Mouse (Mus musculus) cerebellum, adult 11 months (tissue): ENCODE data around the gene Bcas1.

Experiments
- DNase-seq: peaks from one replicate; pipeline ENCODE4 v3.0.0; 2022

Gene Bcas1

GRCm38 (mm10) chr2:170411490-170412168, 16.0 kb downstream of the Bcas1 start:
- no peak for DNase-seq

DNA sequence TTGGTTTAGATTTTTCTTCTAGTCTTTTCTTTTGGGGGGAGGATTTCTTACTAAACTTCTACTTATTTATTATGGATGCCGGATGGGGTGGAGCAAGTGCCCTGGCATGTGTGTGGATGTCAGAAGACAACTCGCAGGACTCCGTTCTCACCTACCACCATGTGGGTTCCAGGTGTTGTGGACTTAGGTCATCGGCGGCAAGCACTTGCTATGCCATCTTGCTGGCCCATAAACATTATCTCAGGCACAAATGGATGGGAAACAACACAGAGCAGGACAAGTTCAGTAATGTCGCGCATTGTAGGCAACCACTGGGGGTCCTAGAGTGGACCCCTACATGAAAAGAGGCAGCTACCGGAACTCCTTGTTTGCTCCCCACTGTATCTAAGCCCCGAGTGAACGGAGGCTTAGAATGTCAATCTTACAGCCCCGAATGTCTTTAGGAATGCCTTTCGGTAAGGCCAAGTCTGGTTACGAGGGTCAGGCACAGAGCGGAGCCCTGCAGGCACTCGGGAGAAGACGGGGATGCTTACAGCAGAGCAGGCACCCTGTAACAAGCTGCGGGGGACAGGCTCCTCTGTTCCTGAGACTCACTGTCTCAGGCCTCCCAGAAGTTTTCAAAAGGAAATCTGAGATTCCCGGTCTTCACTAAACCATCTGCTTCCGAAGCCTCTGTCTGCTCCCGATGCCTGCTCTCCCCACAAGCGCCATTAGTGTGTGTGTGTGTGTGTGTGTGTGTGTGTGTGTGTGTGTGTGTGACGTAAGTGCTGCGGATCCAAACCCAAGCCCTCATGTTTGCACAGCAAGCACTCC, 16.8 kb downstream of the Bcas1 start:
- no peak for DNase-seq

- DNase-seq: no peak
Observed at GRCm38 (mm10) chr2:170406438-170406837, 21.2 kb downstream of the Bcas1 start.

- no peak for DNase-seq
Observed at GRCm38 (mm10) chr2:170404781-170405573, 22.7 kb downstream of the Bcas1 start.

DNA sequence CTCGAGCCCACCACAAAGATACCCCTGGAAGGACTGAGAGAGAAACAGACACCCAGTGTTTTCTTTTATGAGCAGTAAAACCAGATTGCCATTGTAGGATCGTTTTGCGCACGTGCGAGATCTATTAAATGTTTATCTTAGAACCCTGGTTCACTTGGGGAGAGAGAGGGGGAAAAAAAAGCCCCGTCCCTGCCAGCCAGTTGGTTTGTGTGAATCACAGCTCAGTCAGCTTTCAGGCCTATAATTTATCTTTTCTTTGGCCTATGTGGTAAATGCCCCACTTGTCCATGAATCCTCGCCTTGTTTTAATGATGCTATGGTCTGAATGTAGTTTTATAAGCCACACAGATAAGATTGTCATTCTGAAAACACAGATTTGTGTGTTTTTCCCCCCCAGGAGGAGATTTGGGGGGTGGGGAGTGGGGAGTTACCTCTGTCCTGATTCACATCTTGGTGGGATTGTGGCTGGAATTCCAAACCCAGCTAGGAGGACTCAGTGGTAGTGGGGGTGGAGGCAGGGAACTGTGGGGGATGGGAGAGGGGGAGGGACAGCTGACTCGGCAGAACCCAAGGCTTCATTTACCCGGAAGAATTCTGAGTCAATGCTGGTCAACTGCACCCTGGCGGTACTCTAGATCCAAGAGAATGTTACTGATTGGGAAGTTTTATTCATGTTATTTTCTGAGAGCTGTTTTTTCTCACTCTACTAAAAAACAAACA, 23.8 kb downstream of the Bcas1 start:
- no peak for DNase-seq

- peak; percentile 45 for DNase-seq
Observed at GRCm38 (mm10) chr2:170401211-170401799, 26.3 kb downstream of the Bcas1 start.

DNA sequence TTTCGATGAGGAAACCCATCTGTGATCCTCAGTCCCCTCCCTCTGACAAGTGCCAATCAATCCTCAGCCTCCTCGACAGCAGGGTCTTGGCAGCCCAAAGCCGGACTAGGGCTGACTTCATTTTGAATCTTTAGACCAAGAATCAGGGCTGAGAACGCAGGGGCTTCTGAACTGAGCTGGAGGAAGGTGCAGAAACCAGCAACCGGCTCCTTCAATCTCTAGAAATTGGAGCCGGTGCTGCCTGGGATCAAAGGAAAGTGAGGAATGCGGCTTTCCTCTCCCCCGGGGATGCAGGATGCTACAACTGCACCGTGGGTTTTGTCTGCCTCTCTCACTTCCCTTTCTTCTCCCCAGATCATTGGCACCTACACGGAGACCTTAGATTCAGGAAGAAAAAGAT, 27.0 kb downstream of the Bcas1 start:
- no peak for DNase-seq

- no peak for DNase-seq
Observed at GRCm38 (mm10) chr2:170391994-170392393, 35.7 kb downstream of the Bcas1 start.

GRCm38 (mm10) chr2:170388320-170388719, 39.3 kb downstream of the Bcas1 start:
- no peak for DNase-seq

GRCm38 (mm10) chr2:170385556-170385955, 42.1 kb downstream of the Bcas1 start:
- no peak for DNase-seq

- no peak for DNase-seq
Observed at GRCm38 (mm10) chr2:170384770-170385169, 42.9 kb downstream of the Bcas1 start.

GRCm38 (mm10) chr2:170373391-170373790, 54.3 kb downstream of the Bcas1 start:
- no peak for DNase-seq

DNA sequence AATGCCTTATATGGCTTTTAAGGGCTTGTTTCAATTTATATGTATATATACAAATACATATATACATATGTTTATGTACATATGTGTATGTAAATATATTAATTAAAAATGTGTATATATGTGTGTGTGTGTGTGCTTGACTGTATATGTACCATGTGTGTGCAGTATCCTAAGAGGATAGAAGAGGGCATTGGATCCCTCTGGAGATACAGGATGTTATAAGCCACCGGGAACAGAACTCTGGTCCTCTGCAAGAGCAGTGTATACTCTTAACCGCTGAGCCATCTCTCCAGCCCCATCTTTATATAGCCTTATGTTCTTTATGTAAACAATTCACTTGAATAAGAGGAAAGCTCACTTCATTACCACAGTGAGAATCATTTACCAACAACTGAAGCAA, 62.0 kb downstream of the Bcas1 start:
- DNase-seq: no peak

DNA sequence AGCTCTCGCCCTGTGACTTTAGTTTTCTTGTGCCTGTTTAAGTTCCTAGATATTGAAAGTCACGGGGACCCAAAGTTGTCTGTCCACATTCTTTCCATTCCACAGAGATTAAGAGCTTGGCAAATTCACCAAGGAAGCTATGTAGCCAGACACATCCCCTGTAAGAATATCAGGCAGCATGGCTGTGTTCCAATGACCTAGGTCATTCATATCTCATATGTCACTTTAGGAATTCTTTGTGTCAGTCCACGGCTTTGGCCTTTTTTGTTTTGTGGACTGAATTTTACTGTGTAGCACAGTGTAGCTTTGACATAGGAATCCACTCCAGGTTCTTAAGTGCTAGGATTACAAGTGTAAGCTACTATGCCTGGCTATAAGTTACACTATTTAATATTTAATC, 62.4 kb downstream of the Bcas1 start:
- no peak for DNase-seq

DNA sequence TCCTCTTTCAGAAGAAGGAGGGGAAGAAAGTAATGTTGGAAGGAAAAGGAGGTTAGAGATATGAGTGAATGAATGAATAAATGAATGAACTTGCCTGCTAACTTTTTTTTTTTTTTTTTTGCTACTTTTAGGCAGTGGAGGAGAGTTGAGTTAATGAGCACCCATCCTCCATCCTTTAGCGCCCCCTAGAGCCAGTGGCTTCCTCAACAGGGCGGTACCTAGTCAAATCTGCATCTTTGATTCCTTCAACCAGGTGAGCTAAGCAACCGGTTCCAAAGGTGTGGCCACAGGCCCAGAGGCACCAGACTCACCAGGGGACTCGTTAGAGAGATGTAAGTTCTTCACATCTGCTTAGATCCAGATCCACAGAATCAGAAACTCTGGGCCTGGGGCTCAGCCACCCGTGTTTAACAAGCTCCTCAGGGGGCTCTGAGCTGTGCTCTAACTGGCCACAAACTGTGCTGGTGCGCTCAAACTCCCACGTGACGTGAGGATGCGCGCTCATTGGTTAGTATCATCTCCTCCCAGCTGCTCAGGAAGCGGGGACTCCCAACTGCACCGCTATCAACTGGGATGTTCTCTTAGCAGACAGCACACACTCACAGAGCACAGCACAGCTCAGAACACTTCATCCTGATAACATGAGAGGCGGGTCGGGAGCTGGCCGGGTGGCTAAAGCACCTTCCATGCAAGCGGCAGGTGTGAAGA, 70.8 kb downstream of the Bcas1 start:
- no peak for DNase-seq

DNA sequence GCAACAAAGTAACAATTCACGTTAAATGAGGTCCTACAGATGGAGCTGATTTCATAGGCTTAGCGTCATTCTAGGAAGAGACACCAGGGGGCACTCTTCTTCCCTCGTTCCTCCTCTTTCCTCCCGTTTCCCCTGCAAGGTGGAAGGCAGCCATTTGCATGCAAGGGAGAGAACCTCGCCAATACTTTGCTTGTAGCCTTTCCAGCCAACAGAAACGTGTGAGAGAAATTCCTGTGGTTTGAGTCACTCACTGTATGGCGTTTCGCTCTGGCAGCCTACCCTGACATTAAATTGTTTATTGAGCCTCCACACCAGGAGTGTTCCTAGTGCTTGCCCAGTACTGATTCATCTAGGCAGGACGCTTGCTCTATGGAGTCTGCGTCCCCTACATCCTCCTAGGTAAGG, 72.7 kb downstream of the Bcas1 start:
- peak; percentile 55 for DNase-seq

GRCm38 (mm10) chr2:170352273-170352672, 75.4 kb downstream of the Bcas1 start:
- DNase-seq: no peak

DNA sequence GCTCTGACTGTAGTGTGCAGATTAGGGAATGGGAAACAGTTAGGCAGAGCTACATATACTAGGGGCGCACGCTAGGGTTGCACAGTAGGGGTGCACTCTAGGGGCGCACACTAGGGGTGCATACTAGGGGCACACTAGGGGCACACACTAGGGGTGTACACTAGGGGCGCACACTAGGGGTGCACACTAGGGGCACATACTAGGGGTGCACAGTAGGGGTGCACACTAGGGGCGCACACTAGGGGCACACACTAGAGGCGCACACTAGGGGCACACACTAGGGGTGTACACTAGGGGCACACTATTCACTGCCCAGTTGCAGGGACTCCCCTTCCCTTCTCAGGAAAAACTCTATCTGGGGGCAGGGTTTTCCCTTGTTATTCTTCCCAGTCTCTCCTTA, 75.8 kb downstream of the Bcas1 start:
- DNase-seq: no peak

- no peak for DNase-seq
Observed at GRCm38 (mm10) chr2:170349784-170350183, 77.9 kb downstream of the Bcas1 start.

GRCm38 (mm10) chr2:170349096-170349495, 78.5 kb downstream of the Bcas1 start:
- DNase-seq: no peak

- no peak for DNase-seq
Observed at GRCm38 (mm10) chr2:170347131-170347765, 80.4 kb downstream of the Bcas1 start.
